Mouse (Mus musculus) kidney, embryonic 15.5 days (tissue): ENCODE measurements at regions not wholly inside any gene's neighbourhood (a gene's known extent, or its start where the extent isn't known, plus 50 kb on each side); places are given as distances from the start of the nearest gene placed in this dataset.

Experiments
- ATAC-seq: fragments of 200-750 bp; cut with Nextera tagmentation; replicated peaks from 2 replicates; pipeline ENCODE4 v1.8.0; 2017; ENCODE audit warnings: moderate TSS enrichment; ENCODE audit not compliant: low FRiP score
- H3K27ac ChIP-seq: fragments of 300-500 bp; sonication (generic); 2 replicates; pipeline ENCODE4 v1.5.1; 2015; ENCODE audit warnings: mild to moderate bottlenecking, inconsistent platforms
- H3K27me3 ChIP-seq: fragments of 300-500 bp; sonication (generic); 2 replicates; pipeline ENCODE4 v1.6.1; 2015; ENCODE audit warnings: inconsistent platforms
- H3K36me3 ChIP-seq: fragments of 300-500 bp; sonication (generic); 2 replicates; pipeline ENCODE4 v1.6.1; 2015; ENCODE audit warnings: inconsistent platforms
- H3K4me1 ChIP-seq: fragments of 300-500 bp; sonication (generic); 2 replicates; pipeline ENCODE4 v1.6.1; 2015; ENCODE audit warnings: inconsistent platforms
- H3K4me2 ChIP-seq: fragments of 300-500 bp; sonication (generic); 2 replicates; pipeline ENCODE4 v1.6.1; 2015; ENCODE audit warnings: moderate library complexity, mild to moderate bottlenecking, inconsistent platforms
- H3K4me3 ChIP-seq: fragments of 300-500 bp; sonication (generic); replicated peaks from 2 replicates; pipeline ENCODE4 v1.5.1; 2015; ENCODE audit warnings: mild to moderate bottlenecking, inconsistent platforms
- H3K9ac ChIP-seq: fragments of 300-500 bp; sonication (generic); 2 replicates; pipeline ENCODE4 v1.6.1; 2015; ENCODE audit warnings: mild to moderate bottlenecking, inconsistent platforms
- H3K9me3 ChIP-seq: fragments of 300-500 bp; sonication (generic); replicated peaks from 2 replicates; pipeline ENCODE4 v1.6.1; 2016; ENCODE audit warnings: inconsistent platforms
- WGBS: fragments of 180-500 bp; shearing (Covaris S2); methylation state at CpG from one replicate; pipeline ENCODE4 v1.1.7; 2015; ENCODE audit warnings: mixed read lengths; 5-methylcytosine and 5-hydroxymethylcytosine counted together

GRCm38 (mm10) chr1:61355241-61355640 lies 283.4 kb upstream of the Pard3b start:
- H3K27ac ChIP-seq, result peak overlapping the region; percentile 62; the same call in 1 of the 2 replicates
- H3K36me3 ChIP-seq, result no peaks in the 10 kb centered on the region
- H3K4me3 ChIP-seq, result no peak overlapping the region
- no peaks in the 10 kb centered on the region for H3K9me3 ChIP-seq
- H3K27me3 ChIP-seq, result no peaks in the 10 kb centered on the region
- peaks cover 11% of the 10 kb centered on the region; the same call in 1 of the 2 replicates for H3K4me1 ChIP-seq
- ATAC-seq, result no peak
- whole genome bisulfite sequencing, result 17% methylated on average over 5 of the region's 5 CpGs
- no peak overlapping the region for H3K9ac ChIP-seq
- H3K4me2 ChIP-seq, result no peak overlapping the region

- H3K4me1 ChIP-seq, result peaks cover 9% of the 10 kb centered on the region; the same call in 1 of the 2 replicates
- no peaks in the 10 kb centered on the region for H3K36me3 ChIP-seq
- H3K9me3 ChIP-seq, result no peaks in the 10 kb centered on the region
- no peak for ATAC-seq
- WGBS, result 60% methylated on average over 19 of the region's 19 CpGs
- H3K27me3 ChIP-seq, result no peaks in the 10 kb centered on the region
- no peak overlapping the region for H3K4me2 ChIP-seq
- no peak overlapping the region for H3K4me3 ChIP-seq
- H3K9ac ChIP-seq, result no peak overlapping the region
- H3K27ac ChIP-seq, result no peak overlapping the region
Measured at GRCm38 (mm10) chr1:61359011-61359930, 279.4 kb upstream of the Pard3b start.

GRCm38 (mm10) chr1:61372581-61372980 lies 266.0 kb upstream of the Pard3b start:
- no peak overlapping the region for H3K4me2 ChIP-seq
- H3K4me1 ChIP-seq, result peaks cover 17% of the 10 kb centered on the region
- no peak for ATAC-seq
- H3K9ac ChIP-seq, result no peak overlapping the region
- WGBS, result 57% methylated on average over 4 of the region's 4 CpGs
- no peaks in the 10 kb centered on the region for H3K27me3 ChIP-seq
- no peaks in the 10 kb centered on the region for H3K36me3 ChIP-seq
- no peak overlapping the region for H3K4me3 ChIP-seq
- no peak overlapping the region for H3K27ac ChIP-seq
- H3K9me3 ChIP-seq, result no peaks in the 10 kb centered on the region

- no peak overlapping the region for H3K4me3 ChIP-seq
- peak; percentile 69; the same call in 1 of the 2 replicates for ATAC-seq
- no peaks in the 10 kb centered on the region for H3K9me3 ChIP-seq
- H3K4me1 ChIP-seq, result peaks cover 25% of the 10 kb centered on the region
- H3K36me3 ChIP-seq, result no peaks in the 10 kb centered on the region
- peak overlapping the region; percentile 51; the same call in 1 of the 2 replicates for H3K27ac ChIP-seq
- 41% methylated on average over 17 of the region's 17 CpGs for WGBS
- H3K9ac ChIP-seq, result no peak overlapping the region
- no peak overlapping the region for H3K4me2 ChIP-seq
- H3K27me3 ChIP-seq, result no peaks in the 10 kb centered on the region
Measured at GRCm38 (mm10) chr1:61373661-61374491, 264.7 kb upstream of the Pard3b start.

- H3K9me3 ChIP-seq, result no peaks in the 10 kb centered on the region
- WGBS, result 57% methylated on average over 4 of the region's 4 CpGs
- no peaks in the 10 kb centered on the region for H3K36me3 ChIP-seq
- peaks cover 25% of the 10 kb centered on the region for H3K4me1 ChIP-seq
- H3K27me3 ChIP-seq, result no peaks in the 10 kb centered on the region
- ATAC-seq, result no peak
- no peak overlapping the region for H3K4me3 ChIP-seq
- H3K9ac ChIP-seq, result no peak overlapping the region
- H3K4me2 ChIP-seq, result no peak overlapping the region
- no peak overlapping the region for H3K27ac ChIP-seq
Measured at GRCm38 (mm10) chr1:61376417-61376816, 262.2 kb upstream of the Pard3b start.

GRCm38 (mm10) chr1:61377070-61377469 lies 261.6 kb upstream of the Pard3b start:
- Histone ChIP-seq H3K4me1 (peaks cover 25% of the 10 kb centered on the region), H3K27ac (no peak overlapping the region), H3K9ac (no peak overlapping the region), H3K4me2 (peak overlapping the region; percentile 41), H3K36me3 (no peaks in the 10 kb centered on the region), H3K27me3 (no peaks in the 10 kb centered on the region), H3K9me3 (no peaks in the 10 kb centered on the region), H3K4me3 (no peak overlapping the region)
- 1% methylated on average over 7 of the region's 7 CpGs for WGBS
- ATAC-seq, result no peak

GRCm38 (mm10) chr1:61378240-61378639 lies 260.4 kb upstream of the Pard3b start:
- no peak overlapping the region for H3K4me3 ChIP-seq
- no peak overlapping the region for H3K4me2 ChIP-seq
- peaks cover 25% of the 10 kb centered on the region for H3K4me1 ChIP-seq
- ATAC-seq, result peak; percentile 47; the same call in 1 of the 2 replicates
- no peaks in the 10 kb centered on the region for H3K27me3 ChIP-seq
- H3K9ac ChIP-seq, result no peak overlapping the region
- H3K36me3 ChIP-seq, result no peaks in the 10 kb centered on the region
- WGBS, result 35% methylated on average over 8 of the region's 8 CpGs
- no peaks in the 10 kb centered on the region for H3K9me3 ChIP-seq
- H3K27ac ChIP-seq, result no peak overlapping the region

GRCm38 (mm10) chr1:61379771-61380517 lies 258.7 kb upstream of the Pard3b start:
- Histone ChIP-seq H3K27ac (no peak overlapping the region), H3K9ac (no peak overlapping the region), H3K9me3 (no peaks in the 10 kb centered on the region), H3K4me1 (peaks cover 17% of the 10 kb centered on the region), H3K36me3 (no peaks in the 10 kb centered on the region), H3K4me2 (no peak overlapping the region), H3K4me3 (no peak overlapping the region), H3K27me3 (no peaks in the 10 kb centered on the region)
- ATAC-seq, result no peak
- WGBS, result 86% methylated on average over 21 of the region's 21 CpGs

GRCm38 (mm10) chr1:61387587-61387986 lies 251.0 kb upstream of the Pard3b start:
- 41% methylated on average over 4 of the region's 4 CpGs for WGBS

GRCm38 (mm10) chr1:61397796-61398195 lies 240.8 kb upstream of the Pard3b start:
- ATAC-seq, result no peak; the same call in 1 of the 2 replicates
- Histone ChIP-seq H3K4me2 (no peak overlapping the region), H3K9me3 (no peaks in the 10 kb centered on the region), H3K9ac (no peak overlapping the region), H3K4me1 (peaks cover 5% of the 10 kb centered on the region; the same call in 1 of the 2 replicates), H3K27me3 (peaks cover 30% of the 10 kb centered on the region), H3K4me3 (no peak overlapping the region), H3K36me3 (no peaks in the 10 kb centered on the region), H3K27ac (no peak overlapping the region)
- WGBS, result 47% methylated on average over 6 of the region's 6 CpGs

More at GRCm38 (mm10) chr1:61387587-61387986, 251.0 kb upstream of the Pard3b start:
- no peaks in the 10 kb centered on the region for H3K9me3 ChIP-seq
- no peak overlapping the region for H3K9ac ChIP-seq
- ATAC-seq, result no peak
- no peak overlapping the region for H3K27ac ChIP-seq
- no peaks in the 10 kb centered on the region; the same call in 1 of the 2 replicates for H3K27me3 ChIP-seq
- no peaks in the 10 kb centered on the region for H3K36me3 ChIP-seq
- H3K4me2 ChIP-seq, result no peak overlapping the region
- H3K4me3 ChIP-seq, result no peak overlapping the region
- no peaks in the 10 kb centered on the region for H3K4me1 ChIP-seq

- Histone ChIP-seq H3K4me1 (peaks cover 8% of the 10 kb centered on the region), H3K36me3 (no peaks in the 10 kb centered on the region), H3K27me3 (peaks cover 53% of the 10 kb centered on the region), H3K9ac (no peak overlapping the region), H3K27ac (no peak overlapping the region), H3K4me3 (peak overlapping the region; percentile 12; the same call in 1 of the 2 replicates), H3K4me2 (peak overlapping the region; percentile 33), H3K9me3 (no peaks in the 10 kb centered on the region)
- no peak for ATAC-seq
- WGBS, result 59% methylated on average over 8 of the region's 8 CpGs
Measured at GRCm38 (mm10) chr1:61402339-61402738, 236.3 kb upstream of the Pard3b start.
